Mouse (Mus musculus): ENCODE data around the gene Mesd. TPM values are rescaled to one million over a fixed set of nuclear protein-coding genes. Genes with fewer than 3 reads are reported as not detected.

Mesd gene
- 10 to 100 TPM; 16.2 to 91.2 TPM for polyA plus RNA-seq (2012; fragmentation: generic; extraction: Trizol)

DNA sequence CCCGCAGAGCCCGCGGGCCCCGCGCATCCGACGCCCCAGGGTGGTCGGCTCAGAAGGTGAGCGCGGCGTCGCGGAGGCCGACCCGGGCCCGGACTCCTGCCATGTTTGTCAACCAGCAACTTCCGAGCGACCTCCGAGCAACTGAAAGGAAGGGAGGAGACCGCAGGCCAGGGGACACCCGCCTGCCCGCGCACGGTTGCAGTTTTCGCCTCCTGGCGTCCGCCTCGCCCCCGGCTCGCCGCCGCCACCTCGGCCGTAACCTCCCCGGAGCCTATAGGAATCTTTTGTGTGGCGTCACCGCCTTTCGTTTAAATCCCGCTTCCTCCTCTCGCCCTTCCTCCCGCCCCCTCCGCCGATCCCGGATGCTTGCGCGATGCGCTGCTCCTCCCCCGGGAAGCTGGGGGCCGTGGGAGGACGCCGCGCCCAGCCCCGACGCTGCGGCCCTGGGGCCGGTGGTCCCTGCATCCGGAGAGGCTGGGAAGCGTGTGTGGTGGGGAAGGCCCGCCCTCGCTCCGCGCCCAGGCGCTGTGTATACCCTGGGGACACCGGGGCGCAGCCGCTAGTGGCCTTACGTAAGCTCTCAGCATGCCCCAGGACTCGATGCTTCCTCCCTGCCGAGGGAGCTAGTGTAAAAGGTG lies at the start of gene Mesd, which contains the start of gene Tlnrd1:
TSS of gene Mesd (plus strand) at position 446 of the 638 bp plus-strand sequence.
TSS of gene Tlnrd1 (minus strand) at position 285 of the 638 bp plus-strand sequence.

Other genes with a start within 250 kb of the Mesd start
- gene Il16, start 138.7 kb upstream of the Mesd start, polyA plus RNA-seq (2012; fragmentation: generic; extraction: Trizol), result 1 to 10 TPM in 1 of 2 experiments, under 1 TPM in 1; 0.09 to 1.1 TPM
- under 1 TPM in 1 of 2 experiments, not detected in 1; 0.14 TPM for gene Cfap161, start 89.6 kb upstream of the Mesd start, polyA plus RNA-seq (2012; fragmentation: generic; extraction: Trizol)
- 10 to 100 TPM in 1 of 2 experiments, 1 to 10 TPM in 1; 7.8 to 19.6 TPM for gene Tlnrd1, start 161 bp upstream of the Mesd start, polyA plus RNA-seq (2012; fragmentation: generic; extraction: Trizol)
- 1 to 10 TPM in 1 of 2 experiments, under 1 TPM in 1; 0.16 to 3.3 TPM for gene Cemip, start 202.0 kb downstream of the Mesd start, polyA plus RNA-seq (2012; fragmentation: generic; extraction: Trizol)

All from C3H10T1/2 (cell line).